Mouse (Mus musculus): ENCODE data around the gene Rab23. TPM values are rescaled to one million over a fixed set of nuclear protein-coding genes. Genes with fewer than 3 reads are reported as not detected.

Rab23 gene
- polyA plus RNA-seq (2014; fragmentation: Nextera tagmentation; extraction: Ambion mirVana) = 30.9 and 33.5 TPM in 2 replicates

GRCm38 (mm10) chr1:33719733-33720225 is at the start of gene Rab23:
Rab23 (plus strand) TSS chr1:33719887.
- H3K4me2 ChIP-seq (ENCODE audit: low read depth, low read length) = peak within 1 kb of the TSS; percentile 49
- H3K9me3 ChIP-seq (ENCODE audit: control insufficient read depth, low read length) = no peaks in the 10 kb centered on the region
- H3K4me3 ChIP-seq (ENCODE audit: low read depth, low read length) = peak within 1 kb of the TSS; percentile 68
- peak; percentile 98 for ATAC-seq (ENCODE audit: low read depth)
- under 1% methylated on average over 45 of the region's 54 CpGs for WGBS
- H3K36me3 ChIP-seq (ENCODE audit: control insufficient read depth, insufficient read depth, low read length) = peaks cover 12% of the 10 kb centered on the region; the same call in 1 of the 2 replicates
- peak within 1 kb of the TSS; percentile 75 for H3K9ac ChIP-seq (replicated peaks; ENCODE audit: low read depth, low read length)
- H3K4me1 ChIP-seq (ENCODE audit: control insufficient read depth, insufficient read depth, low read length) = 0 out of 2 replicates have a peak, but pooled peaks cover 4% of the 10 kb centered on the region
- peak within 1 kb of the TSS; percentile 83 for H3K27ac ChIP-seq (ENCODE audit: low read depth, low read length)
- H3K27me3 ChIP-seq (ENCODE audit: control insufficient read depth, insufficient read depth, low read length) = no peaks in the 10 kb centered on the region

- H3K4me3 ChIP-seq (ENCODE audit: low read depth, low read length) = peak overlapping the region; percentile 54
- no peaks in the 10 kb centered on the region for H3K36me3 ChIP-seq (ENCODE audit: control insufficient read depth, insufficient read depth, low read length)
- H3K4me1 ChIP-seq (ENCODE audit: control insufficient read depth, insufficient read depth, low read length) = no peaks in the 10 kb centered on the region; the same call in 1 of the 2 replicates
- peak; percentile 76 for ATAC-seq (ENCODE audit: low read depth)
- H3K9me3 ChIP-seq (ENCODE audit: control insufficient read depth, low read length) = no peaks in the 10 kb centered on the region
- peak overlapping the region; percentile 94 for H3K27ac ChIP-seq (ENCODE audit: low read depth, low read length)
- peak overlapping the region; percentile 76 for H3K4me2 ChIP-seq (ENCODE audit: low read depth, low read length)
- WGBS = under 1% methylated on average over 37 of the region's 37 CpGs
- H3K27me3 ChIP-seq (ENCODE audit: control insufficient read depth, insufficient read depth, low read length) = no peaks in the 10 kb centered on the region
- H3K9ac ChIP-seq (replicated peaks; ENCODE audit: low read depth, low read length) = peak overlapping the region; percentile 70
Measured at GRCm38 (mm10) chr1:33670164-33670616, 49.5 kb upstream of the Rab23 start.

GRCm38 (mm10) chr1:33671441-33671840 is 48.2 kb upstream of the Rab23 start:
- Histone ChIP-seq H3K27me3 (ENCODE audit: control insufficient read depth, insufficient read depth, low read length) (no peaks in the 10 kb centered on the region), H3K4me2 (ENCODE audit: low read depth, low read length) (no peak overlapping the region), H3K9ac (replicated peaks; ENCODE audit: low read depth, low read length) (no peak overlapping the region), H3K4me1 (ENCODE audit: control insufficient read depth, insufficient read depth, low read length) (no peaks in the 10 kb centered on the region; the same call in 1 of the 2 replicates), H3K36me3 (ENCODE audit: control insufficient read depth, insufficient read depth, low read length) (no peaks in the 10 kb centered on the region), H3K9me3 (ENCODE audit: control insufficient read depth, low read length) (no peaks in the 10 kb centered on the region), H3K27ac (ENCODE audit: low read depth, low read length) (no peak overlapping the region), H3K4me3 (ENCODE audit: low read depth, low read length) (no peak overlapping the region)
- no peak for ATAC-seq (ENCODE audit: low read depth)
- WGBS = 61% methylated on average over 5 of the region's 5 CpGs

- H3K4me2 ChIP-seq (ENCODE audit: low read depth, low read length) = no peak overlapping the region
- no peak overlapping the region for H3K9ac ChIP-seq (replicated peaks; ENCODE audit: low read depth, low read length)
- no peaks in the 10 kb centered on the region for H3K9me3 ChIP-seq (ENCODE audit: control insufficient read depth, low read length)
- H3K27me3 ChIP-seq (ENCODE audit: control insufficient read depth, insufficient read depth, low read length) = no peaks in the 10 kb centered on the region
- WGBS = 68% methylated on average over 3 of the region's 3 CpGs
- H3K4me3 ChIP-seq (ENCODE audit: low read depth, low read length) = no peak overlapping the region
- no peak overlapping the region for H3K27ac ChIP-seq (ENCODE audit: low read depth, low read length)
- ATAC-seq (ENCODE audit: low read depth) = no peak
- no peaks in the 10 kb centered on the region for H3K36me3 ChIP-seq (ENCODE audit: control insufficient read depth, insufficient read depth, low read length)
- no peaks in the 10 kb centered on the region; the same call in 1 of the 2 replicates for H3K4me1 ChIP-seq (ENCODE audit: control insufficient read depth, insufficient read depth, low read length)
Measured at GRCm38 (mm10) chr1:33672083-33672482, 47.6 kb upstream of the Rab23 start.

- Histone ChIP-seq H3K36me3 (ENCODE audit: control insufficient read depth, insufficient read depth, low read length) (no peaks in the 10 kb centered on the region), H3K9me3 (ENCODE audit: control insufficient read depth, low read length) (no peaks in the 10 kb centered on the region), H3K9ac (replicated peaks; ENCODE audit: low read depth, low read length) (no peak overlapping the region), H3K4me3 (ENCODE audit: low read depth, low read length) (no peak overlapping the region), H3K27ac (ENCODE audit: low read depth, low read length) (no peak overlapping the region), H3K4me1 (ENCODE audit: control insufficient read depth, insufficient read depth, low read length) (no peaks in the 10 kb centered on the region; the same call in 1 of the 2 replicates), H3K27me3 (ENCODE audit: control insufficient read depth, insufficient read depth, low read length) (no peaks in the 10 kb centered on the region), H3K4me2 (ENCODE audit: low read depth, low read length) (no peak overlapping the region)
- 22% methylated on average over 3 of the region's 3 CpGs for WGBS
- no peak for ATAC-seq (ENCODE audit: low read depth)
Measured at GRCm38 (mm10) chr1:33672514-33672913, 47.2 kb upstream of the Rab23 start.

GRCm38 (mm10) chr1:33673158-33673960 is 46.3 kb upstream of the Rab23 start:
- 78% methylated on average over 17 of the region's 17 CpGs for WGBS
- no peaks in the 10 kb centered on the region for H3K27me3 ChIP-seq (ENCODE audit: control insufficient read depth, insufficient read depth, low read length)
- no peaks in the 10 kb centered on the region for H3K36me3 ChIP-seq (ENCODE audit: control insufficient read depth, insufficient read depth, low read length)
- no peak for ATAC-seq (ENCODE audit: low read depth)
- H3K27ac ChIP-seq (ENCODE audit: low read depth, low read length) = no peak overlapping the region
- H3K9me3 ChIP-seq (ENCODE audit: control insufficient read depth, low read length) = no peaks in the 10 kb centered on the region
- H3K4me3 ChIP-seq (ENCODE audit: low read depth, low read length) = no peak overlapping the region
- H3K9ac ChIP-seq (replicated peaks; ENCODE audit: low read depth, low read length) = no peak overlapping the region
- no peaks in the 10 kb centered on the region; the same call in 1 of the 2 replicates for H3K4me1 ChIP-seq (ENCODE audit: control insufficient read depth, insufficient read depth, low read length)
- H3K4me2 ChIP-seq (ENCODE audit: low read depth, low read length) = no peak overlapping the region

GRCm38 (mm10) chr1:33680435-33680834 is 39.3 kb upstream of the Rab23 start:
- no peak for ATAC-seq (ENCODE audit: low read depth)

GRCm38 (mm10) chr1:33680890-33681289 is 38.8 kb upstream of the Rab23 start:
- Histone ChIP-seq H3K36me3 (ENCODE audit: control insufficient read depth, insufficient read depth, low read length) (no peaks in the 10 kb centered on the region), H3K9ac (replicated peaks; ENCODE audit: low read depth, low read length) (no peak overlapping the region), H3K4me2 (ENCODE audit: low read depth, low read length) (no peak overlapping the region), H3K9me3 (ENCODE audit: control insufficient read depth, low read length) (no peaks in the 10 kb centered on the region), H3K4me3 (ENCODE audit: low read depth, low read length) (no peak overlapping the region), H3K27ac (ENCODE audit: low read depth, low read length) (no peak overlapping the region), H3K4me1 (ENCODE audit: control insufficient read depth, insufficient read depth, low read length) (no peaks in the 10 kb centered on the region), H3K27me3 (ENCODE audit: control insufficient read depth, insufficient read depth, low read length) (no peaks in the 10 kb centered on the region)
- WGBS = 89% methylated on average over 7 of the region's 7 CpGs
- ATAC-seq (ENCODE audit: low read depth) = no peak

More at GRCm38 (mm10) chr1:33680435-33680834, 39.3 kb upstream of the Rab23 start:
- no peaks in the 10 kb centered on the region for H3K4me1 ChIP-seq (ENCODE audit: control insufficient read depth, insufficient read depth, low read length)
- H3K9ac ChIP-seq (replicated peaks; ENCODE audit: low read depth, low read length) = no peak overlapping the region
- no peaks in the 10 kb centered on the region for H3K27me3 ChIP-seq (ENCODE audit: control insufficient read depth, insufficient read depth, low read length)
- H3K27ac ChIP-seq (ENCODE audit: low read depth, low read length) = no peak overlapping the region
- no peak overlapping the region for H3K4me2 ChIP-seq (ENCODE audit: low read depth, low read length)
- no peak overlapping the region for H3K4me3 ChIP-seq (ENCODE audit: low read depth, low read length)
- no peaks in the 10 kb centered on the region for H3K9me3 ChIP-seq (ENCODE audit: control insufficient read depth, low read length)
- no peaks in the 10 kb centered on the region for H3K36me3 ChIP-seq (ENCODE audit: control insufficient read depth, insufficient read depth, low read length)
- WGBS = 46% methylated on average over 3 of the region's 4 CpGs

- no peaks in the 10 kb centered on the region for H3K9me3 ChIP-seq (ENCODE audit: control insufficient read depth, low read length)
- H3K27me3 ChIP-seq (ENCODE audit: control insufficient read depth, insufficient read depth, low read length) = no peaks in the 10 kb centered on the region
- WGBS = 67% methylated on average over 8 of the region's 8 CpGs
- no peak overlapping the region for H3K9ac ChIP-seq (replicated peaks; ENCODE audit: low read depth, low read length)
- H3K36me3 ChIP-seq (ENCODE audit: control insufficient read depth, insufficient read depth, low read length) = no peaks in the 10 kb centered on the region
- H3K27ac ChIP-seq (ENCODE audit: low read depth, low read length) = no peak overlapping the region
- no peaks in the 10 kb centered on the region for H3K4me1 ChIP-seq (ENCODE audit: control insufficient read depth, insufficient read depth, low read length)
- no peak overlapping the region for H3K4me3 ChIP-seq (ENCODE audit: low read depth, low read length)
- H3K4me2 ChIP-seq (ENCODE audit: low read depth, low read length) = no peak overlapping the region
- no peak for ATAC-seq (ENCODE audit: low read depth)
Measured at GRCm38 (mm10) chr1:33684459-33684858, 35.2 kb upstream of the Rab23 start.

All from neural tube, embryonic 14.5 days (tissue).